Mouse (Mus musculus): ENCODE results near the gene Polr2b.

- TF ChIP-seq POLR2A (IDR thresholded peaks at IDR 0.05; ENCODE audit: control insufficient read depth, low read depth, low read length) (no peak), CTCF (IDR thresholded peaks at IDR 0.05; ENCODE audit: control insufficient read depth, insufficient read depth, insufficient replicate concordance, low read depth, low read length) (no peak)
Observed at GRCm38 (mm10) chr5:77267441-77267840, 42.5 kb upstream of the Polr2b start.
